Mouse (Mus musculus) frontal cortex, adult (tissue): ENCODE measurements around the gene Mrpl49.

Experiments used
- ATAC-seq: cut with Nextera tagmentation; 2 replicates; pipeline ENCODE4 v1.9.2; 2017; ENCODE audit warnings: mild to moderate bottlenecking, moderate library complexity, mixed read lengths; ENCODE audit not compliant: low TSS enrichment

Gene Mrpl49

DNA sequence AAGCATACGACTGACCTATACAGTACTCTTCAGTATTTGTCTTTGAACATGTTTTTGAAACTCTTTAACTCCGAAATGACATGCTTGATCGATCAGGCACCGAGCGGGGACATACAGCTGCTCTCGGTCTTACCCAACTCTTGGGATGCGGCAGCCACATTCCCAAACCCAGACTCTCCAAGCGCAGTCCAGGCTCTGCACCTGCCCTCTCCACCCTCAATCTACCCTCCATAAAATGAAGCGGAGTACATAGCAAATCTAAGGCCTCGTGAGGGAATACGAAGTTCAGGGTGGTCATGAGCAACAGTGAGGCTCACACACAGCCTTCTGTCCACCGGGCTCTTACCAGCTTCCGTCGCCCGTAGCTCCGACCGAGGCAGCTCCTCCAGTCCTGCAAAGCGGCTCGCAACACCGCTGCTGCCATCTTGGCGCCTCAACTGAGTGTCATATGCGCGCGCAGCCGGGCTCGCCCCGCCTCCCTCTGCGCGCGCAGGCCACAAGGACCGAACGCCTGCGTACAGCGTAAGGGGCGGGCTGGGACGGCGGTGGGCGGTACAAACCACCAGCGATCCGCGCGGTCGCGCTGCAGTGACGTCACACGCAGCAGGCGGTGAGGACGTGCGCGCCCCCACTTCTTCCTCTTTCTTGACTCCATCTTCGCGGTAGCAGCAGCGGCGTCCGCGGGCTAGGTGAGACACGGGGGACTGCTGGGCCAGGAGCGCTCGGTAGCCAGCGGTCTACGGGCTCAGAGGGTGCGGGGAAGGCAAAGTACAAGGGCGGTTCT lies at the start of gene Mrpl49, which contains the start of gene Fau:
TSS of gene Mrpl49 (minus strand) at position 473 of the 784 bp plus-strand sequence.
TSS of gene Fau (plus strand) at position 532 of the 784 bp plus-strand sequence.
- peak; percentile 76 for ATAC-seq

DNA sequence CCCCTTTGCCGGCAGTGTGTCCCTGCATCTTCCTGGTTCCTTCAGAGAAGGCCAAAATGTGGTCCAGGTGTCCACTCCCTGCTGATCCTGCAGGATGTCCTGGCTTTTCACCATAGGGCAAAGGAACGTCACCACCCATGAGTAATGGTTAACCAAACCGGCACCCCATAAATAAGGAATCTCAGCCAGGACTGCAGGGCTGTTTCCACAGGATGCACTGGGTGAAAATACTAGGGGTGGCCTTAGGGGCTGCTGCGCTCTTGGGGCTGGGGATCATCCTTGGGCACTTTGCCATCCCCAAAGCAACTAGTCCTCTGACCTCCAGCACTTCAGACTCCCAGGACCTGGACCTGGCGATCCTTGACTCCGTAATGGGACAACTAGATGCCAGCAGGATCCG lies 48.0 kb upstream of the Mrpl49 start, which contains the start of gene Naaladl1:
TSS of gene Naaladl1 (plus strand) at position 197 of the 400 bp plus-strand sequence.
- no peak for ATAC-seq

DNA sequence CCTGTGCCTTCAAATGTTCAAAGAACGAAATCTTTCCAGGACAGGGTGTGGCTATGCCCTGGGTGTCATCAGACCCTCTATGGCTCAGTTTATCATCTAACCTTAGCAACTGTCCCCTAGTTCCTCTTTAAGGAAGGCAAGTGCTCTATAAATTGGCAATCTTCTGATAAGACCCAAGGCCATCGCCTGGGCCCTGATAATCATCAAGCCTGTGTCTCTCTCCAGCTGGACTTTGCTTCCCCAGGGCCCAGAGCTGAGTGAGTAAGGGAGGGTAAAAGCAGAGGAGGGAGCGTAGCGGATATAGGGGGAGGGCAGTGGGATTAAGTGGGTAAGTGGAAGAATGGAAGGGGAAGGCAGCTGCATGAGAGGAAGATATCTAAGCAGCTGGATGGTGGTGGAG lies 46.9 kb upstream of the Mrpl49 start:
- ATAC-seq, result no peak

DNA sequence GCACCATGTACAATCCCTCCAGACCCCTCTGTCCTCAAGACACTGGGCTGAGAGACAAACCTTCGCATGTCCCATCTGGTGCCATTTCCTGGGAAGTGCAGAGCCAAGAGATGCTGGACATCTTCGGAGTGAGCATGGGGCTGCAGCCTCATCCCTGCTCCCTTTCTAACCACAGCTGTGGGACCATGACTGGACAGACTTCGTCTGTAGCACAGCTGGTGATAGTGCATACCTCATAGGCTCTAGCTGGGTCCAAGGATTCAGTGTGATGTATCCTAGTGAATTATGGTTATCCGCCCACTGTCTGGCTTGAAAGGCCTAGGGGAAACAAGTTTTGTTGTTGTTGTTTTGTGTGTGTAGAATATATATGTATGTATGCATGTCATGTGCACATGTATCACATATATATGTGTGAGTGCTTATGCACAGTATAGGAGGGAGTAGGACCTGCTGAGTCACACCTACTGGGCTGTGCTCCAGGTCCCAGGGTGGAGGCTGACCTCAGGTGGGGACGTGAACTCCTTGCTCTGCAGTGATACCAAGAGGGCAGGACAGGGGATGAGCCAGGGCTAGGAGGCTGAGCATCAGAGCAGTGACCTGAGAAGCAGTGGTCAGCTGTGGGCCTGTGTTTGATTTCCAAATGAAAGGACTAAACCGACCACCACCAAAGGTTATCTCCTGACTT lies 44.7 kb upstream of the Mrpl49 start:
- ATAC-seq, result no peak

DNA sequence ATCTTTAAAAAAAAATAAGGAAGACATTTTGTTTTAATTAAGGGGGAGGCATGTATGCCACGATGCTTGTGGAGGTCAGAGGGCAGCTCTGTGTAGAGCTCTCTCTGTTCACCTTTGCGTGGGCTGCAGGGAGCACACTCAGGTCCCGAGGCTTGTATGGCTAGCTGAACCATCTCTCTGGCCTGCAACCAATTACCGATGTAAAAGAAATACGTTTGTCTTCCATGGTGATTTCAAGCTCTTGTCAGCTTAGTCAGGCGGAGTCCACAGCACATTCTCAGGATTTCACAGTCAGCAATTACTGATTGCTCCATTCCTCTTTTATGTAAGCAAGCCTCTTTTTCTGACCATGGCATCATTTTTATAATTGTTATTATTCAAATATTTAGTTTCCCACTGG lies 43.6 kb upstream of the Mrpl49 start:
- ATAC-seq, result no peak

DNA sequence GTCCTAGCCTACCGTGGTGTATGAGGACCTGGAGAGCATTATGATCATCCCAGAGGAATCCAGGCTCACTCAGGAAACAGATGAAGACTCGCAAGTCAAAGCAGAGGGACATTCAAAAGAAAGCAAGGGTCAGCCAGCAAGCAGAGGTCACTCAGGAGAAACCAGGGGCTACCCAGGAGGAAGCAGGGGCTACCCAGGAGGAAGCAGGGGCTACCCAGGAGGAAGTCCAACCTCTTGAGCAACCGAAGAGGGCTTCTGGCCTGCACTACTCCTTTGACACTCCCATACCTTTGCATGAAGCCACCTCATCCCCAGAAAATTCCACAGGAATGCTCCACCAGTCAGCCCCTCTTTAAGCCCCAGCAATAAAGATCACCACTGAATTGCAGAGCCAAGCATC lies 40.3 kb upstream of the Mrpl49 start:
- ATAC-seq, result no peak

DNA sequence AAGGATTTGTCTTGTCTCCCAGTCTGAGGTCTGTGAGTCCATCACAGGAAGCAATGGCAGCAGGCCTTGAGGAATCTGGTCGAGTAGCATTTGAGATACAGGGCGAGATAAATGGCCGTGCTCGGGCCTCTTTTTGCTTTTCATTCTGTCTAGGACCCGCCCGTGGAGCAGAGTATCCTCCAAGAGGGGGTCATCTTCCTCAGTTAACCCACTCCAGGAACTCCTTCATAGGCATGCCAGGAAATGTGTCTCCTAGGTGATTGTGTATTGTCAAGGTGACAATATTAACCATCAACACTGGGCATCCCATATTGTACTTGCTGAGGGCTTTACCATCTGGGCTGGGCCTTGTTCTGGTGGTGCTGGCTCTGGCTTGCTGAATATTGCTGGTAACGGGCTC lies 36.5 kb upstream of the Mrpl49 start, which contains the start of gene AC131692.1:
TSS of gene AC131692.1 (plus strand) at position 301 of the 400 bp plus-strand sequence.
- no peak for ATAC-seq

DNA sequence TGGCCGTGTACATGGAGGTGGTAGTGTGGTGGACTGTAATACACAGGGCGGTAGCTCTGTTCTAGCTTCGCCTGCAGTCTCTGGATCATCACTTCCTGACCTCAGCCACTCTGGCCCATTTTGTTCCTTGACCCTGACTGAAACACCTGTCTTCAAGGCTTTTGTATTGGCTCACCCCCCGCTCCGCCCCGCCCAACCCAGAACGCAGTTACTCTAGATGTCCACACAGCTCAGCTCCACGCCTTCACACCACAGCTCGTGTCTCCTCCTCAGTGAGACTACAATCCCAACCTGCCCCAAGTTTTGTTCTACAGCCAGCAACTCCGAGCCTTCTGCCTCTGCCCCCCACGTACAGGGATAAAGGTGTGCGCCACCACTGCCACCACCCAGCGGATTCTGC lies 31.3 kb upstream of the Mrpl49 start:
- ATAC-seq, result no peak

DNA sequence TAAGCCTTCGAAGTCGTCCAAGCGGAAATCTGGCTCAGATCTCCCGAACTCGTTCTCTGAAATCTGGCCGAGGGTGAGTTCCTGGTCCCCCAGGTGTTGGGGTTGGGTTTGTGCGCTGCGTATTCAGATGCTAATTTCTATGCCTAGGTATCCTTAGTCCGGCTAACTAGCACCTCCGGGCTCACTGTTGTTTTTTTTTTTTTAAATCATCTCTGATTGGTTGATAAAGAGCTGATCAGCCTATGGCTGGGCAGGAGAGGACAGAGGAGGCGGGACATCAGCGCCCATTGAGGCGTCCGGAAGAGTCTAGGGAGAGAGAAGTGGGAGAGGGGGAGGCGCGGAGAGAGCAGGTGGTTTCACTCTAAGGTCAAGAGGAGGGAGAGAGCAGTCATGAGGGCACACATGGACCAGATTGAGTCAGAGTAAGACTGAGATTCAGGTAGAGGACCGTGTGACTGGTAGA lies 27.9 kb upstream of the Mrpl49 start:
- ATAC-seq, result no peak; the same call in 1 of the 2 replicates

DNA sequence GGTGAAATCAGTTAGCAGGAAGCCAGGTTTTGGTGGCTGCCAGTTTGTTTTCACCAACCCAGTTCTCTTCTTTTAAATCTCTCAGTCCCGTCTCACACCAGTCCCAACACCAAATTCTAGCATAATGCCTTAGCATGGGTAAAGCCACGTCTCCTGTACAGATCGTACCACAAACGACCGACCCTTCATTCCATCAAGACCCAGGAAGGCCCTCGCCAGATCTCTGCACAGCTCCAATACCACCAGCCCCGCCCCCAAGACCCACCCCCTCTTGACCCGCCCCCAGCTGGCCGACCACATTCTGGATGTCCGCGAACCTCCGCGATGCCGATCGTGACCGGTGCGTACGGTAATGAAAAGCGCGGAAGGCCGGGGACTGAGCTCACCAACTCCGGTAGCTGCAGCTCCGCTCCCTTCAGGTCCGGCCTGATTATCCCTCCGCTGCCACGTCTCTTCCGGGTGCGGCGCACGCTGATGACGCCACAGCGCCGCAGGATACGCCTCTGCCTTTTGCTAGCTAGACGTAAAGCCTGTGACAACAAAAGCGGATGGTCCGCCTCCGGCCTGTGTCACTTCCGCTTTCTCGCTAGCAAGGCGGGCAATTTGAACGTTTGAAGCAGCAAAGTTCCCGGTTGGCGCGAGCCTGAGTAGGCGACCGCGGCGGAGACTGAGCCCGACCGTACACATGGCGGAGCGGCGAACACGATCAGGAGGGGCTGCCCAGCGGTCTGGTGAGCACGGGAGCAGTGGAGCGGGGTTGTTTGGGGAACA lies 27.1 kb upstream of the Mrpl49 start, which contains the start of the genes Zfpl1 and Cdca5:
TSS of gene Zfpl1 (minus strand) at position 479 of the 771 bp plus-strand sequence.
TSS of gene Cdca5 (plus strand) at position 506 of the 771 bp plus-strand sequence.
- ATAC-seq, result peak; percentile 92

DNA sequence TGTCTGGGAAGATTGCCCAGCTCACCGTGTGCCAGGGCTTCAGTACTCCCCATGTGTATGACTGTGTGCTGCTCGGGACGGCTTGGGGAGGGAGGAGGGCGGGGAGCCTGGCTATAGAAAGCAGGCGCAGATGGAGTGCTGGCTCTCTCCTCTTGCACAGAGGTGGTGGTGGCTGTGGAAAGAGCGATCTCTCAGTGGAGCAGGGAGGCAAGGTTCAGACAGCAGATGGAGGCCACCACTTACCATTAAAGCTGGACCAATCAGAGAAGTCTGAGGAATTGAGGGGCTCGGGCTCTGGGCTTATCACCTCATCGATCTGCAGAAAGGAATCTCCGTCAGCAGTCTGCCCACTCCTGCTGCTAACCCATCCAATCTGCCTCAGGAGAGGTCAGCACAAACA lies 24.6 kb upstream of the Mrpl49 start, which contains the start of gene Gm28374:
TSS of gene Gm28374 (minus strand) at position 101 of the 400 bp plus-strand sequence.
- ATAC-seq, result no peak

DNA sequence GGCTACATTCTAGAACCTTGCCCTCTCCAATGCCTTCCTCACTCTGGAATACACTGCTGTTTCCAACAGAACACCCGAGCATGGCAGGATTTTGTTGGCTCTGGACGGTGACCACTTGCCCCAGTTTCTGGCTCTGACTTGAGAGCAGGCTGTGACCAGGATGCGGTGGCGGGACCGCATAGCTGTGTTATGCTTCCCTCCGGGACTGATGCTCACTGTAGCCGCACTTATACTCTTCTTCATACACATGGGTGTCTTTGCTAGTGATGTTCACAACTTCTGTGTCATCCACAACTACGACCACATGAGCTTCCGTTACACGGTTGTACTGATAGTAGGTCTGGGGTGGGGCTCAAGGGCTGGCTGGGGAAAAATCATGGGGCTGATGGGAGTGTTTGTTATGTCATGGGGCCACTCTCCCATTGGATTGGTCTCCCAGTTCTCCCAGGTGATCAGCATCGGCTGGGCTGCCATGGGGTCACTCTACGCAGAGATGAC lies 22.4 kb upstream of the Mrpl49 start, which contains the start of gene Tmem262:
TSS of gene Tmem262 (plus strand) at position 51 of the 498 bp plus-strand sequence.
- no peak for ATAC-seq

DNA sequence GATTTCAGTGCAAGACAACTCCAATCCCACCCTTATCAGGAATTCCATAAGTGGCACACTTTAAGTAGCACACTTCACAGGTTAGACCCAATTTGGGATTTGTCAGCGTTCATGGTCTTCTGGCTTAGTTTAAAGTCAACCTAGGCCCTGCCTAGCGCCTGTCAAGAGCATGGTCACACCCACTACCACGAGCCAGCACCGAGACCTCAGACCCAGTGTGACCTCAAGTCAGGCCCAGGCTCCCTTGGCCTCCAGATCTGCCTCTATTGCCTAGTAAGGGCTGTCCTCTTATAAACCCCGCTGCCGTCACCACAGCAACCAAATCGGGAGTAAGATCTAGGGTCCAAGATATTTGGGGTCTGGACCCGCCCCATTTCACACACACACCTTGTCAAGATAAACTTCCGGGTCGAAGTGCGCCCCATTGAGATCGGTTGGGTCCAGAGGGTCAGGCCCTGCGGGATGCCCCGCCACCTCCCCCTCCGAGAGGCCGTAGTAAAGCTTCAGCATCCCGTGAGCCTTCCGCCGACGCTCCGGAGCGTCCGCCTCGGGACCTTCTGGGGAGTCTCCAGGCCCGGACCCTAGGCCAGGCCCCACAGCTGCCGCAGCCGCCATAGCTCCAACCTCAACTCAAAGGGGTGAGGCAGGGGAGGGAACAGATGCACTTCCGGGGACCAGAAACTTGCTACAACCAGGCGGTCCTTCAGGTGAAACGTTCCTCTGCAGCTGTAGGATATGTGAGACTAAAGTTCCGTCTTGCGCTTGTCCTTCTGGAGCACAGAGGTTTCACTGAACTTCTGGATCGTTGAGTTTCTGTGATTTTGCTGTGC lies 19.2 kb upstream of the Mrpl49 start, which contains the start of gene Vps51:
TSS of gene Vps51 (minus strand) at position 668 of the 830 bp plus-strand sequence.
- peak; percentile 94 for ATAC-seq

DNA sequence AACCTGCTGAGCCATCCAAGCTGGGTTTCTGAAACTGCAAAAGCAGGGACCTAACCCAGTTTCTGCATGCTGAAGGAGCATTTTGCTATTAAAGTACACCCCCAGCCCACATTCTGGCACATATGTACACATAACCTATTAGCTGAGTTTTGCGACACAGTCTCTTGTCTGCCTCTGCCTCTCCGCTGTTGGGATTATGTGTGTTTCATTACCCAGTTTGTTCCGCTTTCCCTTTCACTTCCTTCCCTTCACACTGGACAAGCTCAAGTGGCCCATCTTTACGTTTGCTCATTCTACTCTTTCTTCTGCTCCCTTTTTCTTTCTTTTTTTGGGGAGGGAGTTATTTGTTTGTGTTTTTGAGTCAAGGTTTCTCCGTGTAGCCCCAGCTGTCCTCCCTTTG lies 16.3 kb upstream of the Mrpl49 start:
- no peak for ATAC-seq

DNA sequence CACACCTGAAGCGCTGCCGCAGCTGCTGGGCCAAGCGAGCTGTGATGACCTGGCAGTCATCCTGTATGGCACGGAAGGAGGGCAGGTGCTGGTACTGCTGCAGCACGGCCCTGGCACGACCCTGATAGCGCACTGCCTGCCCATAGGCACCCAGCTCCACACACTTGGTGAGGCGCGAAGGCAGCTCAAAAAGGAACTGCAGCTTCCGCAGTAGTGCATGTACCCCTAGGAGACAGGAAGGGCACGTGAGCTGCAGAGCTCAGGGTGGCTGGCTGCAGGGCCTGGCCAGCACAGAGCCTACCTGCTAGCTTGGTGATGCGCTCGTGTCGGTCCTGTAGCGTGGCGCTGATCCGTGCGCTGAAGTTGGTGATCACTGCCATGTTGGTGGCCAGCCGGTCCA lies 13.7 kb upstream of the Mrpl49 start:
- ATAC-seq, result no peak

DNA sequence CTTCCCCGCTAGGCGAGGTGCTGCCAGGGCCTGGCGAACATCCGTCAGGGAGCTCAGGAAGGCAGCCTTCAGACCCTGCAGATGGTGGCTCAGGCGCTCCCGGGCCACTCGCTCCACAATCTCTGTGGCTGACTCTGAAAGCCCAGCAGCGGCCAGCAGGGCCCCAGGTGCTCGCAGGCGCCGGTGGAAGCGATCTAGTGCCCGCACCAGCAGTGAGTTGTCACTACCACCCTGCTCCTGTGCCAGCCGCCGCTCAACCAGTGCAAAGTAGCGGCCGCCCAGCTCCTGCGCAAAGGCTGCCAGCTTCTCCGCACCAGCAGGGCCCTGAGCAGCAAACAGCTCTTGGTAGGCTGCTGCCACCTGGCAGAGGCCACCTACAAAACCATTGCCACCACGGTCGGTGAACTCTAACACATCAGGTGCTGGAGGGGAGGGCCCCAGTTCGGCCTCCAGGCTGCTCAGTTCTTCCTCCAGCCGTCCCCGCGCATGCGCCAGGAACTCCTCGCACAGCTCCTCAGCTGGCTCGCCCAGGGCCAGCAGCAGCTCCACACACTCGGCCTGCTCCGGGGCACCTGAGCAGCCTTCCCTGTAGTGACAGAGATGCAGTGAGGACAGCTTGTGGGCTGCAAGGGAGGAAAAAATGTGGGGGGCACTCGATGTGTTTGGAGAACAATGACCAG lies 13.1 kb upstream of the Mrpl49 start:
- no peak for ATAC-seq

DNA sequence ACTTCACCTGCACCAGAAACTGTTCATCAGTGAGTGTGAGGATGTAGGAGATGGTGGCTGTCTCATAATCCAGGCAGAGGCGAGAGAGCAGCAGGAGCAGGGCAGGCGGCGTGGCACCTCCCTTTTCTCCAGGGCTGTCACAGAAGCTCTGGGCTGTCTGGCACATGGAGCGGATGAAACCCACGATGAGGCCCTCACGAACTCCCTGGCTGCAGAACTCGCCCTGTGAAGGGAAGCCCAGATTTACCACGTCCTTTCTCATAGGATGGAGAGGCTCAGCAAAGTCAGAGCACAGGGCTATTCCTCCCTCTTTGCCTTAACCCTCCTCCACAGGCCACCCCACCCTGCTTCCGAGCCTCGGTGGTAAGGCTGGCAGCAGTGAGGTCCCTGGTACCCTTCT lies 12.3 kb upstream of the Mrpl49 start:
- ATAC-seq, result no peak

DNA sequence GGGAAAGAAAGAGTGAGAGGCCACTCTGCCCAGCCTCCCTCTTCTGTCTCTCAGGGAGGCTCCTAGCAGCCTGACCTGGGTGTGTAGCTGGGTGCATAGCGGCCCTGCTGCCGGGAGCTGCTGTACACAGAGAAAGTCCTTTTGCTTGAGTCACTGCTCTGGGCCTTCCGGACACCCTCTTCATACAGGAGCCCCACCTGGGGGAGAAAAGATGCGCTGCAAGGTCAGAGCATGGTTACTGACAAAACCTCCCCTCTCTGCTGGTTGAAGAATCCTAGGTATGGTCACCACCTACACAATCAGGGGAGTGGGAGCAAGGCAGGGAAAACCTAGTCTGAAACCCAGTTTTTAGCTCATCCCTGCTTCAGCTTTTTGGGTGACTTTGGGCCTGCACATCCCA lies 11.4 kb upstream of the Mrpl49 start:
- ATAC-seq, result no peak

DNA sequence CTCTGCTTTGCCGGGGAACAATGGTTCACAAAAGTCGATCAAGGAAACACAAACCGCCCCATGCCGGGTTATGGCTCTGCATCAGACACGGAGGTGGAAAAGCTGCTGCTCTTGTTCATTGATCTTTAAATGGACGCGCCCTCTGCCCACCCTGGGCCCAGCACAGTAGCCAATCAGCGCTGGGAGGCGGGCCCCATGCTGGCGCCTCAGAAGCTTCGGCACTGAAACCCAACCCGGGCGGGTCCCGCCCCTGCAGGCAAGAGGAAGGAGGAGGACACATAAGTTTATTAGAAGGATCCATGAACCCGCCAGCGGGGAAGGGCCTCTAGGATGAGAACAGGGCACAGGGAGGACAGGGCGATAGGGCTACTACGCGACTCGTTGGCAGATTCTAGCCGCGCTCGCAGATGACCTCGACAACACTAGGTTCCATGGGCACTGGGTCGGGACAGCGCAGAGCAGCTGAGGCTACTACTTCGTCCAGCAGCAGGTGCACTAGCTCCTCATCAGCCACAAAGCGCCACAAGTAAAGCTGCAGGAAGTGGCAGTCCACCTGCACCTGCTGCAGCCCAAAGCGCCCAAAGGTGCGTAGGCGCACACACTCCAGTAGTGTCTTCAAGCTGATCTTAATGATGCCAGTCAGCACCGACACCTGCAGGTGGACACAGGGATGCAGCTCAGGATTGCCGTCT lies 10.3 kb upstream of the Mrpl49 start, which contains the start of gene Tm7sf2:
TSS of gene Tm7sf2 (minus strand) at position 650 of the 692 bp plus-strand sequence.
- peak; percentile 86 for ATAC-seq
